Mouse (Mus musculus): Measurements from ENCODE around the gene Car11.
"Not testable (repeated sequence)": the region's sequence is repeated elsewhere in the genome, so short reads cannot be mapped to it uniquely, and the experiment has no call there.

Car11 gene

GRCm38 (mm10) chr7:45699523-45700141 lies at the start of gene Car11:
TSS of gene Car11 (plus strand) at chr7:45699843.
- DNase-seq (ENCODE audit: low read depth, low spot score): no peak

DNA sequence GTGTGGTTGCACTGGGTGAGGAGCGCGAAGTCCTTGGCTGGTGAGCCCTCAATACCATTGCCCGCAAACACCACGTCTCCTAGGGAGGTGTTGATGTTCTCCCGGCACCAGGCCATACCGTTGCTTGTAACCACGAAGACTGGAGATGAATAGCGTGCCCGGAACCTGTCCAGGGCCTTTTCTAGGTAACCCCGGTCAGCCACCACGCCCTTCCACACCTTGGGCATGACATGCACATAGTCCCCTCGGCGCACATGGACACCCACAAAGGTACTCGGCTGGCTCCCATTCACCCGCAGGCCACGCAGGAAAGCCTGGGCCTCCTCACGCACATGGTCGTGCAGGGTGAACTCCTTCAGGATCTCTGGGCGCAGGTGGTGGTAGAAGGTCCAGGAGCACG lies 49.2 kb upstream of the Car11 start:
- DNase-seq (ENCODE audit: low read depth, low spot score): not testable (repeated sequence)

DNA sequence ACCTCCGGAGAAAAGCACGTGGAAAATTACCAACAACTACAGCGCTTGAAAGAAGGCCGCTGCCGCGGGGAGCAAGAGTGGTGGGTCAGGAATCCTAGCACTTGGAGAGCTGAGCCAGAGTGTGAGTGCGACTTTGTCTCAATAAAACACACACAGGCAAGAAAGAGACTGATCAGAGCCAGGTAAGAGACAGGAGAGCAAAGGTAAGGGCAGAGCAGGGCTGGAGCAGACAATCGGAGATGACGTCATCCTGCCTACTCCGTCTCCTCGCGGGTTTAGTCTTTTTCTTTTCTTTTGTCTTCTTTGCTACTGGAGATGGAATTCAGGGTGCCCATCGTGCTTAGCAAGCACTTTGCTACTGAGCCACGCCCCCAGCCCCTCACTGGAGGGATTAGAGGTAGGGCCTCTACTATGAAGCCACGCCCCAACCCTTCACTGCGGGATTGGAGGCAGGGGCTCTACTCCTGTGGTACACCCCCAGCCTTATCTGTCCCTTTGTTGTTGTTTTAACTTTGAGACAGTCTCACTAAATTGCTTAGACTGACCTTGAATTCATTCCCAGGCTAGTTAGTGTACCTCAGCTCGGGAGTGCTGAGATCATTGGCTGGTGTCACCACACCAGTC lies 45.1 kb upstream of the Car11 start:
- DNase-seq (ENCODE audit: low read depth, low spot score): no peak

DNA sequence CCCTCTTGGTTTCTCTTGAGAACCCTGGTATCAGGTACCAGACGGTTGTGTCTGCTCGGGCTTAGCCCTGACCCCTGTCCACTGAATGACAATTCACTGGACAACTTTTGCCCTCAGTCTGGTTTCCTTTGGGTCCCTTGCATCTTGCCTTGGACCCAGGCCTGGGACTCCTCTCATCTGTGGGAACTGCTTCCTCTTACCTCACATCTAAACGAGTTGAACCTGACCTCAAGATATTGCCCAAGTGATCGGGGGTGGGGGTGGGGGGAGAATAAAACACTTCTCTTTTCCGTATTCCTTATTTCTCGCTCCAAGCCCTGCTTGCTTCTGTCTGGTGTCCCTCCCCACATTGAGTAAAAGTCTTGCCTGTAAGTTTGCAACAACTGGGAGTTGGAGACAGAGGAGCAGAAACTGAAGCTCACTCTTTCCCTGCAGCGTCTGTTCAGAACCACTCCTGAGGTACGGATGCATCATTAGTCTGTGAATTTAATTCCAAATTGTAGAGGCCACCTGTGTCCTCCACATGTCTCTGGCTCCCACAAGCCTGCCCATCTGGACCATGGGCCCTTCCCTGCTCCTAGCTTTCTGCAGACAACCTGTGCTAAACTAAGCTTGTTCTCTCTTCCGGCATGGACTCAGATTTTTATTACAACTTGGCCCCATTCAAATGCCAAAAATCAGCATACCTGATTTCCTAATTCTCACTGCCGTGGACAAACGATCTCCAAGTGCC lies 38.7 kb upstream of the Car11 start:
- DNase-seq (ENCODE audit: low read depth, low spot score): no peak

DNA sequence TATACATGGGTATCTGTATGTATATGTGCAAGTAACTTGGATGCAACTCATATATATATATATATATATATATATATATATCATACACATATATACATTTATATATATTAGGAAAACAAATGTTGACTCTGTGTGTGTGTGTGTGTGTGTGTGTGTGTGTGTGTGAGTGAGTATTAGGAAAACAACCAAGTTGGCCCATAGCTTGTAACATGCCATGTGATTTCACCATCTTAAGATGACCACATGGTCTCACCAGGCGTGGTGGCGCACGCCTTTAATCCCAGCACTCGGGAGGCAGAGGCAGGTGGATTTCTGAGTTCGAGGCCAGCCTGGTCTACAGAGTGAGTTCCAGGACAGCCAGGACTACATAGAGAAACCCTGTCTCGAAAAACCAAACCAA lies 37.9 kb upstream of the Car11 start:
- DNase-seq (ENCODE audit: low read depth, low spot score): not testable (repeated sequence)

- DNase-seq (ENCODE audit: low read depth, low spot score): no peak
Measured at GRCm38 (mm10) chr7:45665303-45666138, 34.1 kb upstream of the Car11 start.

DNA sequence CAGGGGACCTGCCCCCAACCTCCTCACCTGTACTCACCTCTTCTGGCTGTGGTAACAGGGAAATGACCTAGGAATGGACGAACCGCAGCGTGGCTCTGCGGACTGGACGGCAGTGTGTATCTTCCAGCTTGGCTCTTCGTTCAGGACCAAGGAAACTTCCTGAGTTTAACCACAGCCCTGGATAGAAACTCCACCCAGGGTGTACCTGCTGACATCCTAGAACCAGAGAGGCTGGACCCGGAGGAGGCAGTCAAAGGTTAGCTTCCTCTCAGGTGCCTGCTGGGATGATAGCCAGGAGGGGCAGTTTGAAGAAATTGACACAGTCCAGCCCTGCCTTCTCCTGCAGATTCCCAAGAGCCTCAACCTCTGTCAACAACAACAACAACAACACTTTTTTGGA lies 33.5 kb upstream of the Car11 start, which contains the start of gene Fut2:
Gene Fut2, minus strand, starts transcription at position 234 of the 400 bp plus-strand sequence.
- DNase-seq (ENCODE audit: low read depth, low spot score): no peak

DNA sequence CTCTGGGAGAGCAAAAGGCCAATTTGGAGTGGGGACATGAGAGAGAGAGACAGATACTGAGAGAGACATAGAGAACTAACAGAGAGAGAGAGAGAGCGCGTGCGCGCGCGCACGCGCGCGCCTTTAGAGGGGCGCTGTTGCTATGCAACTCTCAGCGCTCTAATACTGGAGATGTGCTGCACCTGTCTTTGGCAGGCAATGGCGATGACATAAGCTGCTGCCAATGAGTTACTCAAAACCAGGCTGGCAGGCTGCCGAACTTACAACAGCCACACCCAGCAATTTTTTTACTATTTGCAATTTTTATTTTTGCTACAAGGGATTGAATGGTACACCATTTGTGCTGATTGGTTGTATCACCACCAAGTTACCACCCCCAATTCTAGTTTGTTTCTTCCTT lies 31.9 kb upstream of the Car11 start:
- no peak for DNase-seq (ENCODE audit: low read depth, low spot score)

GRCm38 (mm10) chr7:45668921-45669320 lies 30.7 kb upstream of the Car11 start:
- no peak for DNase-seq (ENCODE audit: low read depth, low spot score)

DNA sequence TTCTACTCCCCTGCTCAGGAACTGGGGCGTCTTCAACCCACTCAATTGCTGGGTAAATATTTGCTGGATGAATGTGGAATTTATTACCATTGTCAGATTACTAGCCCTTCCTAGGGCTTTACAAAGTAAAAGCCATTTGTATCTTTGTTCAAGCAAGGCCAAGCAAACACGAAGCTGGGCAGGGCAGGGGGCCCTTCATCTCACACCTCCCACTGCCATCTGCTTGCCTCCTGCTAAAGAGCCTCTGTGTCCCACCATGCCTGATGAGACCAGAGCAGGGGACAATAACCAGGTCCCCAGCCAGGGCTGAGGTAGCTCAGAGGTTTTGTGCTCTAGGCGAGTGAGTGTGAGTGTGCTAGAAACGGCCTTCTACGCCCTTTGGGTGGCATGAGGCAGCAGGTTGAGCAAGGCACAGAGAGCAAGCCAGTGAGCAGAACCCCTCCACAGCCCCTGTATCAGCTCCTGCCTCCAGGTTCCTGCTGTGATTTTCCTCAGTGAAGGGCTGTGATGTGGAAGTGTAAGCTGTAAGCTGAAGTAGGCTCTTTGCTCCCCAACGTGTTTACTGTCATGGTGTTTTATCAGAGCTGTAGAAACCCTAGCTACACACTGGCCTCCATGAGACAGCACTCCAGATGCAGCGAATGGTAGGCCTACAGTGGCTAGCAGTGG lies 21.9 kb upstream of the Car11 start:
- no peak for DNase-seq (ENCODE audit: low read depth, low spot score)

- no peak for DNase-seq (ENCODE audit: low read depth, low spot score)
Measured at GRCm38 (mm10) chr7:45678513-45678912, 21.1 kb upstream of the Car11 start.

DNA sequence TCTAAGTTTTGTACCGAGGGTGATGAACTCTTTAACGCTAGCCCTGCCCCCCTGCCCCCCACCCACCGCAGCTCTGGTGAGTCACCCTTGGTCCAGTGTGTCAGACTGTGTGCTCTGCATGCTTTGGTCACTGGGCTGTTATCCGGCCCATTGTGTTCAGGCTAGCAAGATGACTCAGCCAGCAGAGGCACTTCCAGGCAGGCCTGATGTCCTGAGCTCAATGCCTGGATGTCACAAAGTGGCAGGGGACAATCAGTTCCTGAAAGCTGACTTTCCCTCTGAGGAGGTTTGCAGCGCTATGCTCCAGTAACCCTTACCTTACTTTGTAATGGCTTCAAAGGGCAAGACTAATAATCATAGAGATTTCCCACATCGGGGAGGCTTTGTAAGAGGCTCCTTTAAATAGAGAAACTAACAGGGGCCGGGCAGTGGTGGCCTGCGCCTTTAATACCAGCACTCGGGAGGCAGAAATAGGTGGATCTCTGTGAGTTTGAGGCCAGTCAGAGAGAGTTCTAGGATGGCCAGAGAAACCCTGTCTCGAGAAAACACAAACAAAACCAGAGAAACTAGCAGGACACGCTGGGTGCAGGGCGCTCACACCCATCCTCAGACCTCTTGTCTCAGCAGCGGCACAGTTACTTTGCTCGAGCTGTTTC lies 19.5 kb upstream of the Car11 start:
- no peak for DNase-seq (ENCODE audit: low read depth, low spot score)

DNA sequence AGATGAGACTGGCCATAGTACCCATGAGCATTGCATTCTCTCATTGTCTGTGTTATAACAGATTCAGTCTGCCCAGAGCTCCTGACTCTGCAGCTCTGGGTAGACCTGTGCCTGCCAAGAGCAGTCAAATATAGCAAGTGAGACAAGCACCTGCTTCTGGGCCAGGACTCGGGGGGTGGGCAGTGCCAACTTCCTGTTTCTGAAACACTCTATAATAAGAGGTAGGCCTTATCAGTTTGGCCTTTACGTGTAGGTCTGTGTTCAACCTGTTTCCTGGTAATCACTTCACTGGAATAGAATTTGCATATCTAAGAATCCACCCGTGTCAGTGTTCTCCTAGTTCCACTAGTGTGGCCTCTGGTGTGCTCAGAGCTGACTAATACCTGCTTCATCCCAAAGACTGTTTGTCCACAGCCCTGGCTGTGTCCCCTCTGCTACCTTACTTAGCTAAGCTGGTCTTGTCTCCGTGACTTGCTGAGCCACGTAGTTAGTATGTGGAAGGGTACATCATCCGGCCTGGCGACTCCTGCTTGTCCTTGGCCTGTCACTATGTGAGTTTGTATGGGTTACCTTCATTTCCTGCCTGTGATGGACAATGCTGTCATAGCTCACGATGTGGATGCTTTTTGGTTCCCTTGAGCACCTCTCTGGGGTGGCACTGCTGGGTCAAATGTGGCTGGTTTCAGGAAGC lies 18.5 kb upstream of the Car11 start:
- no peak for DNase-seq (ENCODE audit: low read depth, low spot score)

- peak; percentile 94 for DNase-seq (ENCODE audit: low read depth, low spot score)
Measured at GRCm38 (mm10) chr7:45682144-45683126, 17.2 kb upstream of the Car11 start.

- DNase-seq (ENCODE audit: low read depth, low spot score): no peak
Measured at GRCm38 (mm10) chr7:45683396-45684050, 16.1 kb upstream of the Car11 start, which contains the start of gene Ntn5. TSS of gene Ntn5 (plus strand) at chr7:45684022.

DNA sequence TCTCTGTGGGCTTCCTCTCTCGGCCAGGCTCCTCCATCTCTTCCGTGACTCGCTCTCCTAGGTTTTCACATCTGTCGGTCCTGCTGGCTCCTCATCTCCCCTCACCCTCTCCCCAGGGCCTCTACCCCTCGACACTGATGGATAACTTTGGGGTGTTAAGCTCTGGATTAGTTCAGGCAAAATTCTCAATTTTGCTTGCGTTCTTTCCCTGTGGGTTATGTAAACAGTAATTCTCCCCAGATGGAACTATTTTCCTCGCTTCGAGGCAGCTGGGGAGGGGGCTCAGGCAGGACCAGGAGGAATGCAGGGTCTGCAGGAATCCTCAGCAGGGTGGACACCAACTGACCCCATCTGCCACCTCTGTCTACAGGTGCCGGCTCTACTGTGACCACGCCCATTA lies 13.8 kb upstream of the Car11 start:
- no peak for DNase-seq (ENCODE audit: low read depth, low spot score)

GRCm38 (mm10) chr7:45686841-45687240 lies 12.8 kb upstream of the Car11 start:
- no peak for DNase-seq (ENCODE audit: low read depth, low spot score)

DNA sequence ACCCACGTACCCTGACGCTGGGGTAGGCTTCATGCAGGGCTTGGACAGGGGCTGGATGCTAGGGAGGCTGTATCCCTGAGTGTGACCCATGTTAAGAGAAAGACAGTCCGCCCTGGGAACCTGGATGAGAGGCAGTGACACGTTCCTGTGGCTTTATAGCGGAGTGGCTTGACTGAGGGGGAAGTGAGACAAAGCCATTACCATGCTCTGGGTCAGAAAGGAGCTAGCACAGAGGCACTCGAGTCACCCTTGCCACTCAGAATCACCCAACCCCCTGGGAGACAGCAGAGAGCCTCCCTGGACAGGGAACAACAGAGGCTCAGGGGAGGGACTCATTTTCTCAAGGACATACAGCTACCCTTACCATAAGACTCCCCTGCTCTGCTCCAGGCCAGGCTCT lies 10.5 kb upstream of the Car11 start:
- no peak for DNase-seq (ENCODE audit: low read depth, low spot score)

All from forelimb bud, embryonic 11.5 days (tissue).